Mouse (Mus musculus) heart, embryonic 11.5 days (tissue): ENCODE measurements around the gene Tmem63c. TPM values are rescaled to one million over a fixed set of nuclear protein-coding genes. Genes with fewer than 3 reads are reported as not detected.

Source experiments
- ATAC-seq: fragments of 200-750 bp; cut with Nextera tagmentation; replicated peaks from 2 replicates; pipeline ENCODE4 v1.8.0; 2017; ENCODE audit warnings: moderate library complexity; ENCODE audit not compliant: insufficient number of reproducible peaks, low FRiP score, low TSS enrichment
- H3K27ac ChIP-seq: fragments of 300-500 bp; sonication (generic); 2 replicates; pipeline ENCODE4 v1.5.1; 2014; ENCODE audit warnings: mild to moderate bottlenecking, low read depth, low read length
- H3K27me3 ChIP-seq: fragments of 300-500 bp; sonication (generic); 2 replicates; pipeline ENCODE4 v1.6.1; 2014; ENCODE audit warnings: mild to moderate bottlenecking, low read length, mixed read lengths; ENCODE audit not compliant: control insufficient read depth, insufficient read depth
- H3K36me3 ChIP-seq: fragments of 300-500 bp; sonication (generic); 2 replicates; pipeline ENCODE4 v1.6.1; 2014; ENCODE audit warnings: mild to moderate bottlenecking, low read length, moderate library complexity, mixed read lengths; ENCODE audit not compliant: control insufficient read depth, insufficient read depth
- H3K4me1 ChIP-seq: fragments of 300-500 bp; sonication (generic); 2 replicates; pipeline ENCODE4 v1.6.1; 2014; ENCODE audit warnings: low read length; ENCODE audit not compliant: control insufficient read depth, insufficient read depth
- H3K4me2 ChIP-seq: fragments of 300-500 bp; sonication (generic); 2 replicates; pipeline ENCODE4 v1.6.1; 2014; ENCODE audit warnings: mild to moderate bottlenecking, moderate library complexity
- H3K4me3 ChIP-seq: fragments of 300-500 bp; sonication (generic); 2 replicates; pipeline ENCODE4 v1.5.1; 2014; ENCODE audit warnings: low read depth, low read length
- H3K9ac ChIP-seq: fragments of 300-500 bp; sonication (generic); 2 replicates; pipeline ENCODE4 v1.6.1; 2014; ENCODE audit warnings: mild to moderate bottlenecking, low read depth, low read length, moderate library complexity
- H3K9me3 ChIP-seq: fragments of 300-500 bp; sonication (generic); replicated peaks from 2 replicates; pipeline ENCODE4 v1.6.1; 2016; ENCODE audit warnings: low read length; ENCODE audit not compliant: control insufficient read depth
- WGBS: fragments of 180-500 bp; shearing (Covaris S2); extraction: QIAGEN DNeasy Blood & Tissue Kit; methylation state at CpG from one replicate; pipeline ENCODE4 v1.1.7; 2014; ENCODE audit not compliant: insufficient replicate concordance; 5-methylcytosine and 5-hydroxymethylcytosine counted together
- polyA plus RNA-seq: library from polyadenylated mRNA; unstranded; fragments of >200 nt; fragmentation: Nextera tagmentation; extraction: Ambion mirVana; gene quantifications from 2 replicates; pipeline ENCODE4 v1.2.1, GENCODE M21; 2014

The Tmem63c gene
- polyA plus RNA-seq, 1 experiment from 2014 or later: not detected

GRCm38 (mm10) chr12:87082797-87083196 lies 61.7 kb downstream of the Tmem63c start:
- Histone ChIP-seq H3K27me3 (peaks cover 5% of the 10 kb centered on the region), H3K4me2 (no peak overlapping the region), H3K4me3 (no peak overlapping the region), H3K36me3 (no peaks in the 10 kb centered on the region), H3K4me1 (no peaks in the 10 kb centered on the region), H3K27ac (no peak overlapping the region), H3K9me3 (no peaks in the 10 kb centered on the region), H3K9ac (no peak overlapping the region)
- no peak for ATAC-seq
- 75% methylated on average over 8 of the region's 8 CpGs for WGBS

DNA sequence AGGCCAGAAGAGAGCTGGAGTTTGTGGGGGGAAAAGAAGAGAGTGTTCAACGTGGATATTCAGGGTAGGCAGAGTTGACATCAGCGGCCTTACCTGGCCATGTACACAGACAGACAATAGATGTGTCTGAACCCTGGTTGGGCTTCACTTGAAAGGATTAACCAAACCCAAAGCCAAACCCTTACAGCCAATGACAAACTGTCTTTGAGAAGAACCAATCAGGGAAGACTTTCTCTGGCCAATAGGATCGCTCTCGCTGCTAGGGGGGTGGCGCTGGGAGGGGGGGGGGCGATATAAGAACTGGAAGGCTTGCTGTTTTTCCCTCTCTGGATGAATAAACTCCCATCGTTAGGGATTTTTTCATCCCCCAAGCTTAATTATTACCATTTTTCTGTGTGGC lies 66.1 kb downstream of the Tmem63c start:
- H3K4me3 ChIP-seq: no peak overlapping the region
- H3K4me2 ChIP-seq: no peak overlapping the region
- H3K36me3 ChIP-seq: no peaks in the 10 kb centered on the region
- H3K9me3 ChIP-seq: no peaks in the 10 kb centered on the region
- peaks cover 5% of the 10 kb centered on the region for H3K27me3 ChIP-seq
- peaks cover 11% of the 10 kb centered on the region for H3K4me1 ChIP-seq
- H3K9ac ChIP-seq: no peak overlapping the region
- H3K27ac ChIP-seq: no peak overlapping the region
- ATAC-seq: no peak
- WGBS: 63% methylated on average over 7 of the region's 7 CpGs

DNA sequence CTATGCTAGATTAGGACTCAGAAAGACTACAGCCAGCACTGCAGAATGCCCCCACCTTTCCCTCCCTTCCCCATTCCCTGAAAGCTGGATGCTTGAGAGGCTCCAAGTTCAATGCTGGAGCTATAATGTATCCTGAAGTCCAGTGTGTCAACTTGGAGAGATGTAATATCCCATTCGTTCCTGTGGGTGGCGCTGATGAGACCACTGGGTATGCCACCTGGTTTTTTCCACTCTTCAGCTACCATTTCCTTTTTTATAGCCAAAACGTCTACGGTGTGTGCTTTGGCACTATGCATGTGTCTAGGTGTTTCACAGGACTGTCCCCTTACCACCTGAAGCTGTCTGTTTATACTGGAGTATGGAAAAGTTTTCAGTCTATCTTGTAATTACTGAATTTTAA lies 67.2 kb downstream of the Tmem63c start:
- Histone ChIP-seq H3K9ac (no peak overlapping the region), H3K4me3 (no peak overlapping the region), H3K4me1 (peaks cover 11% of the 10 kb centered on the region), H3K27ac (no peak overlapping the region), H3K9me3 (no peaks in the 10 kb centered on the region), H3K27me3 (peaks cover 5% of the 10 kb centered on the region), H3K36me3 (no peaks in the 10 kb centered on the region), H3K4me2 (no peak overlapping the region)
- ATAC-seq: no peak
- 32% methylated on average over 4 of the region's 4 CpGs for WGBS

GRCm38 (mm10) chr12:87089255-87089654 lies 68.1 kb downstream of the Tmem63c start:
- H3K9ac ChIP-seq: no peak overlapping the region
- no peak overlapping the region for H3K4me2 ChIP-seq
- H3K36me3 ChIP-seq: no peaks in the 10 kb centered on the region
- no peak overlapping the region for H3K4me3 ChIP-seq
- ATAC-seq: no peak
- H3K27me3 ChIP-seq: peaks cover 3% of the 10 kb centered on the region
- peaks cover 11% of the 10 kb centered on the region for H3K4me1 ChIP-seq
- no peak overlapping the region for H3K27ac ChIP-seq
- WGBS: 62% methylated on average over 4 of the region's 4 CpGs
- H3K9me3 ChIP-seq: no peaks in the 10 kb centered on the region

- no peaks in the 10 kb centered on the region for H3K9me3 ChIP-seq
- H3K4me1 ChIP-seq: peaks cover 11% of the 10 kb centered on the region
- no peak overlapping the region for H3K27ac ChIP-seq
- no peak overlapping the region for H3K4me3 ChIP-seq
- no peak overlapping the region for H3K4me2 ChIP-seq
- ATAC-seq: no peak
- H3K27me3 ChIP-seq: peaks cover 2% of the 10 kb centered on the region; the same call in 1 of the 2 replicates
- 62% methylated on average over 2 of the region's 2 CpGs for WGBS
- H3K9ac ChIP-seq: no peak overlapping the region
- H3K36me3 ChIP-seq: no peaks in the 10 kb centered on the region
Observed at GRCm38 (mm10) chr12:87089701-87090100, 68.6 kb downstream of the Tmem63c start.

- no peaks in the 10 kb centered on the region for H3K9me3 ChIP-seq
- H3K4me2 ChIP-seq: no peak overlapping the region
- H3K4me3 ChIP-seq: no peak overlapping the region
- no peak overlapping the region for H3K27ac ChIP-seq
- H3K9ac ChIP-seq: no peak overlapping the region
- H3K4me1 ChIP-seq: peaks cover 11% of the 10 kb centered on the region
- no peaks in the 10 kb centered on the region for H3K36me3 ChIP-seq
- no peaks in the 10 kb centered on the region; the same call in 1 of the 2 replicates for H3K27me3 ChIP-seq
- WGBS: 68% methylated on average over 2 of the region's 2 CpGs
- ATAC-seq: no peak
Observed at GRCm38 (mm10) chr12:87091916-87092315, 70.8 kb downstream of the Tmem63c start.

DNA sequence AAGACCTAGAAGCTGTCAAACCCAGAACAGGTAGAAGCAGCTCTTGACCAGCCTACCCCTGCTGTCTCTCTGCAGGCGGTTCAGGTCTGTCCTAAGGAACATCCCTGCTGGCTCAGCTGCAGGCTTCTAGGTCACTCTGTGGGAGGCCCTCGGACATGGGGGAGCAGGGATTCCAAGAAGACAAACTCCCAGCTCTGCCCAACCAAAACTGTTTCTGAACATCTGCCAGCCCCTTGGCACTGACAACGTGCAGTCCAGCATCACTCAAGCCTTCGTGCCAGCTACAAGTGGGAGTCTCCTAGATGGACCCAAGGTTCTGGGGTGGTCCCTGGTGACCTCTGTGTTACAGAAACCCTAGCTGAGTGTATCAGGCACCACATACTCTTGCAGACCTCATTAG lies 72.1 kb downstream of the Tmem63c start:
- 67% methylated on average over 4 of the region's 4 CpGs for WGBS
- no peak overlapping the region for H3K4me2 ChIP-seq
- H3K4me3 ChIP-seq: no peak overlapping the region
- no peak overlapping the region for H3K27ac ChIP-seq
- no peaks in the 10 kb centered on the region for H3K9me3 ChIP-seq
- H3K27me3 ChIP-seq: no peaks in the 10 kb centered on the region
- no peak overlapping the region for H3K9ac ChIP-seq
- no peaks in the 10 kb centered on the region for H3K36me3 ChIP-seq
- no peak for ATAC-seq
- peaks cover 11% of the 10 kb centered on the region for H3K4me1 ChIP-seq

GRCm38 (mm10) chr12:87093671-87094070 lies 72.5 kb downstream of the Tmem63c start:
- no peaks in the 10 kb centered on the region for H3K36me3 ChIP-seq
- H3K27ac ChIP-seq: no peak overlapping the region
- no peak overlapping the region for H3K4me3 ChIP-seq
- ATAC-seq: no peak
- H3K9me3 ChIP-seq: no peaks in the 10 kb centered on the region
- H3K4me1 ChIP-seq: peaks cover 9% of the 10 kb centered on the region
- 65% methylated on average over 6 of the region's 6 CpGs for WGBS
- H3K27me3 ChIP-seq: no peaks in the 10 kb centered on the region
- no peak overlapping the region for H3K9ac ChIP-seq
- H3K4me2 ChIP-seq: no peak overlapping the region

DNA sequence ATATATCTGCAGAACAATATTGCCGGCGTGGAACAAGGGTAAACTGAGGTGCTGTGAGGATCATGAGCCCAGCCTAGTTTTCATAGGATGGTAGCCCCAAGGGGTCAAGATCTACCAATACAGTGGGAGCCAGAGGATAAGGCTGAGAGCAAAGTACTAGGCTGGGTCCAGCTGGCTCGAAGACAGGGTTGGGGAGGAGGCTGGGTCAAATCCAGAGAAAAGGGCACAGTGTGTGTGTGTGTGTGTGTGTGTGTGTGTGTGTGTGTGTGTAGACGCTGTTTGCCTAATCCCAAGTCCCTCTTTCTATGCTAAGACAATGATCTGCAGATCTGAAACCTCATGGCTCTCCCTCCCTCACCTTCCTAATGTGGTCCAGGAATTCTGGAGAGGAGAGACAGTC lies 79.2 kb downstream of the Tmem63c start:
- Histone ChIP-seq H3K9me3 (no peaks in the 10 kb centered on the region), H3K4me2 (no peak overlapping the region), H3K9ac (no peak overlapping the region), H3K27ac (no peak overlapping the region), H3K4me3 (no peak overlapping the region), H3K4me1 (peaks cover 8% of the 10 kb centered on the region), H3K36me3 (no peaks in the 10 kb centered on the region), H3K27me3 (peaks cover 28% of the 10 kb centered on the region)
- 87% methylated on average over 4 of the region's 4 CpGs for WGBS
- no peak for ATAC-seq
